Mouse (Mus musculus) kidney, postnatal 10 days (tissue): ENCODE measurements at regions not wholly inside any gene's neighbourhood (a gene's known extent, or its start where the extent isn't known, plus 50 kb on each side); places are given as distances from the start of the nearest gene placed in this dataset.

Experiments used
- DNase-seq: peaks from one replicate; pipeline ENCODE4 v3.0.0; 2021; ENCODE audit warnings: mixed read lengths

DNA sequence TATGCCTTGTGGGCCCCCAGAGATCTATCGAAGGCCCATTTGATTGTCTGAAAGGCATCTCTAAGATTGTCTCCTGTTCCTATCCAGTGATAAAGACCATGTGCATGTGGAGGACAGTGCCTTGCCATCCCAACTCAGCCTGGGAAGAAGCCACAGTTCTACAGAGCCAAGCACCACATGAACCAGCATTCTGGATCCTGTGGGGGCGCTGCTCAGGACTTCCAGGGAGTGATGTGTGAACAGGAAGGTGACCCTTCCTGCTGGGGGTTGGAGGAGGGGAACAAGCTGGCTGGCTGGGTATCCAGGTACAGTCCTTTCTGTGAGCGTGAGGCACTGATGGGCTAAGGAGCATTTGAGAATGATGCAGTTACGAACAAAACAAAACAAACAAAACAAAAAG is 163.8 kb downstream of the Gm26897 start:
- DNase-seq = no peak

DNA sequence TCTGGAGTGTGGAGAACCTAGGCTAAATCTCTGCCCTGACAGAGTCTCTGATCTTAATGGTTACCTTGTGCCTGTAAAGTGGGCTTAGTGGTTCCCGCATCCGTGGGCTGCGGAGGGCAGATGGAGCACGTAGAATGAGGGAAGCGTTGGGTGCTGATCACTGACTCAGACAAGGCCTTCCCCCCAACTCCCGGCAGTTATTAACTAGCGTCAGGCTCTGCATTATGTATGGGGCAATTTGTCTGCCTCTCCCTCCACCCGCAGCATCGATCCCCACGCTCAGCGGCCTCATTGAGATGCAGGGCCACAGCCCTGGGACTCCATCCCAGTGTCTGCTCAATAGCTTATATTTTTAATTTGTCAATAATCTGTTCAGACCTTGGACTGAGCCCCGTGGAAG is 164.8 kb downstream of the Gm26897 start:
- no peak for DNase-seq

DNA sequence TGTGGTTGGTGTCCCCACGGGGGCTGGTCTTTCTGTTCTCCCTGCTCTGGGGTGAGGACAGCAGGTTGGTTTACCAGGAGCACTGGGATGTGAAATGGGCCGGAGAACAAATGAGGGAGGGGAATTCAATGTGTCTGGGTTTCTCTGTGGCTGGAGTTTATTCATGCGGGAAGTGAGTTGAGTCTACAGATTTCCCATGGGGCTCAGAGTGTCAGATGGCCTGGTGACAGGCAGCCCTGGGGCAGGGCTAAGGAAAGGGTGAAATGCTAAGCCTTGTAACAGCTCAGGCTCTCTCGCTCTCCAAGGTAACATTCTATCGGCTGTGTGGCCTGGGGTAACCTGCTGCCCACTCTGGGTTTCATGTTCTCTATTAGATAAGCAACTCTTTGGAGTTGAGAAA is 167.5 kb downstream of the Gm26897 start:
- DNase-seq = no peak

DNA sequence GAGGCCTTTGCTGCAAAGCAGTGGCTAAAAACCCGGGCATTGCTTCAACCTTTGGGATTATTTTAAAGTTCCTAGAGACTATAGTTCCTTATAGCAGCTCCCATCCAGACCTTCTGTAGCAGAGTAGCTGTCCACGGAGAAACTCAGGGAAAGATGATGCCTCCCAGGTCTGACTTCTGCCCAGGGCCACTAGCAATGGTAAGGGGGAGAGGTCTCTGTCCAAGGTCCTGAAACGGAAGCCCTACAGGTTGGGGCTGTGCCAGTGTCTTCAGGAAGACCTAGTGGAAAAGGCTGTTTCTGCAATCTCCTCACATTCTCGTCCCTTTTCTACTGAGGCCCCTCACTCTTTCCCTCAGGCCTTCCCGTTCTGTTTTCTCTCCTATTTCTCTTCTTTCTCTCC is 168.0 kb downstream of the Gm26897 start:
- peak; percentile 87 for DNase-seq

DNA sequence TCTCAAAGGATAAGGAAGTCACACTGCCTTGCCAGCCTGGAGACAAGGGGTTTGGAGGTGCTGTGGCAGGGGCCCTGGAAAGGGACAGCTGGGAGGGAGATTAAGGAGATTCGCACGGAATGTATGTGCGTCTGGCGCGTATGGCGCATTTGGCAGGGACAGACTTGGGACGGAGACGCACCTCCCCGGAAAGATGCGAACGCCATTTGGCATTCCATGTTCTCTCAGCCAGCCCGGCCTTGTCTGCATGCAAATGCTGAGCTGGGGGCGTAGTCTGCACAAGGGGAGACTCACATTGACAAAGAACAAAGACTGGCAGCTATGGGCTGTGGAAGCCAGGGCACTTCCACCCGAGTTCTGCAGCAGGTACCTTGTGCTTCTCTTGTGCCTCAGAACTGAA is 174.4 kb downstream of the Gm26897 start:
- no peak for DNase-seq

DNA sequence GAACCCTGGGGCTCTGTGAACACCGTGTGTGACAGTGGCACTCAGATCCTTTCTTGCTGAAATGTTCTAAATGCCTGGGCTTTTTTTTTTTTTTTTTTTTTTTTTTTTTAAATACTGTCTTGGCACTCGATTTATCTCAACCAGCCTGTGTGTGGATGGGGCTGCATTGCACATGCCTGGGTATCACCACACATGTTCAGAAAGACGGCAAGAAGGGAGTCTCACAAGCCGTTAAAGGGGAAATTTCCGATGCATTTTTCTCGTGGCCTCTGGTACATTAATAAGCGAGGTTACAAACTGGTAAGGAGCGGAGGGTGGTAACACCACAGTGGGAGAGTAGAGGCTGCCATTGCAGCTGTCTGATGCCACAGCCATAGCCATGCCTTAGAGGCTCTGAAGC is 176.8 kb downstream of the Gm26897 start:
- no peak for DNase-seq

DNA sequence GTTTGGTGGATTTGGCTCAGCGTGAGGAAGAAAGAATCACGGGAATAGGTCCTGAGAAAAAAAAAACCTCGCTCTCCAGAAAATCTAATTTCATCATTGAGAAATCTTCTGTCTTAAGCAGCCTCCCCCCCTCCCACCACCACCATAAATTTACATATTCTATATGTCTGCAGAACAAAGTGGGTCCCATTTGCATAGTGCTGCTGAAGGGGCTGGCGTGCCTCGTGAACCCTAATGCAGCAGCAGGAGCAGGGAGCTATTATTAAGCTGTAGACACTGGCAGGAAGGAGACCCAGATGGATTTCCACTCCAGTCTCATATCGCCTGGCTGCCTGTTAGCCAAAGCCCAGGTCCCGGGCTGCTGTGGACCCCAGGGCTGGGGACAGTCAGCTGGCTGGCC is 179.6 kb downstream of the Gm26897 start:
- DNase-seq = no peak

DNA sequence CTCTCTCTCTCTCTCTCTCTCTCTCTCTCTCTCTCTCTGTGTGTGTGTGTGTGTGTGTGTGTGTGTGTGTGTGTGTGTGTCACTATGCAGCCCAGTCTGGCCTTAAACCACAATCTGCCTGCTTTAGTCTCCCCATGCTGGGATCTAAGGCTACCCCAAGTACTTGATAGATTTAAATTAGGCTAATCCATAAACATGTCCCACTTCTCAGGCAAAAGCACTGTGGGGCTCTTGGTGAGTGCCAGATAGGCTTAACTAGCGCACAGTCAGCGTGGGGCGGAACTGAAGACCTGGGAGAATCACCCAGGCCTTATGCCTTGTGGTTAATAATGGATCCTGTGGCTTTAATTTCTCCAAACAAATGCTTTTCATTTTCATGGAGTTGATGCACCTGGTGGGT is 180.6 kb downstream of the Gm26897 start:
- DNase-seq = no peak

DNA sequence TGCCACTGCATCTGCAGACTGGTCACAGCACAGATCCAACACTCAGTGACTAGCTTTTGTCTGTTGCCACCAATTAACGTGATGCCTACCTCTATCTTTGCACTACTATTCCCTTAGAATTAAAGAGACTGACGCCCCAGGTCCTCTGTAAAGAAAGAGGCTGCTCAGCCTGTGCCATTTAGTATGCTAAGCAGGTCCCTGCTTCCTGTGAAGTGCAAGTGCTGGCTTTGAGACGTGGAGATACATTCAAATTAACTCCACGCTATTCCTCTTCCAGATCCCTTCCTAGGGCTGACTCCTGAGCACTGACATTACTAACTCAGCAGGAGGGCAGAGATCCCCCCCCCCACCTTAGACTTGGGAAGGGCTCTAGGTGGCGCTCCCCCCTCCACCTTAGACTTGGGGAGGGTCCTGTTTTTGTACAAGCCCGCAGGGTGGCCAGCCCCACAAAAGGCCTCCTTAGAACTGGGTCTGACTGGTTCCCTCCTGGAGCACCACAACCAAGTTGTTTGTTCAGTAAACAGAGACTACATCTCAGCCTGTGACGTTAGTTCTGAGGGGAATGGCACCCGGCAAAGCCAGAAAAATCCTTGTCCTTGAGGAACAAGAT is 184.0 kb downstream of the Gm26897 start:
- no peak for DNase-seq

DNA sequence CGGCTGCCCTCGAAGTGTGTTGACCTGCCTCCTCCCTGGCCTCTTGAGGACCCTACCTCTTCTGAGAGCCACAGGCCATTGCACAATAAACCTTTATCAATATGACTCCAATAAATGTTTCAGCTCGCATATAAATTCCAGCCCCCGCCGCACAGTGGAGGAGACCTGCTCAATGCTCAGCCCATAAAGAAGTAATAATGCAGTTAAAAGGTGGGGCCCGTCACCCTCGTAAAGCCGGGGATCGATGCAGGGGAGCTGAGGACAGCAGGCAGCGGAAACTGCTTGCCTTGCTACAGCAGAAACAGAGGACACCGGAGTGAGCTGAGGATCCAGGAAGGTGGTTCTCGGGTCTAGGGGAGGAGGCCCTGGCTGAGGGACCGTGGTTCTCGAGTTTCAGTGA is 185.2 kb downstream of the Gm26897 start:
- no peak for DNase-seq

DNA sequence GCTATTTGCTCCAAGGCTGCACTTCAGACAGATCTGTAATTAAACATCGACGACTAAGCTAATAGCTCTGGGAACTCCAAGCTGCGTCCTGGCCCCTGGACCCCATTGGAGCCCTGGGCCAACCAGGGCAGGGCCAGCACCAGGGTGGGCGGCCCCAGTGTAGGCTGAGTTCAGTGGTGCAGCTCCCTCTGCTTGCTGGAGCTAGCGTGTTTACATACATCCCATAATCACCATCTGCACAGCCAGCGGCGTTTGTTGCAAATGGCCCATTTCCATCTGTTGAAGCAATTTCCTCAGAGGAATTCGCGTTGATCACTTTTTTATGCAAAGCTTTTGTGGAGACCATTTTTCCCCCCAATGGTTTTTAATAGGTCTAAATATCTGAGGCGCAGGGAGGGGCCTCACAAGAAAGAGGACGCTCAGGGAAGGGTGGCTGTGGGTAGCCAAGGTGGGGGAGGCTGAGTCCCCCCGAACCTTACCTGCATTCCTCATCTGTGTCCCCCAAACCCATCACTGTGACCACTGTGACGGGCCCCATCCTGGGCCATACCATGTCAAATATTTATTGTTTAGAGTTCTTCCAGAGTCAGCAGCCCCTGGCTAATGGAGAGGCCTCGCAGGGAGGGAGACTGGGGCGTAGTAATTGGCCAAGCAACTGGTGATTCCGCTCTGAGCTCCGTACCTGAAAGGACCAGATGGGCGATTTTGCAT is 189.4 kb downstream of the Gm26897 start:
- DNase-seq = peak; percentile 38

DNA sequence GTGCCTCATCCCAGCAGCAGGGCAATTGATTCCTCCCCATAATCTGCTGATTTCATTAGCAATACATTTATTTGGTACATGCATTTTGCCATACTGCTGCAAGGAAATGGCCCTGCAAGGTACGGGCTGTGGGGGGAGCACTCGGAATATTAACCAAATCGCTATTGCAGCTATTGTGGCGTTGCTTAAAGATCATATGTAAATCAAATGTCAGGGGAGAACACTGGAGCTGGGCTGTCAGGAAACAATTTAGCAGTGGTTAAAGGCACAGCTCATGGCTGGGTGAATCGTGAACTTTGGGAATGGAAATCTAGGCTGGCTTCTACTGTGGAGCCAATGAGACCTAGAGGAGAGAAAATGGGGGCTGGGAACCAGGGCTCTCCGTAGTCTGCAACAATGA is 192.0 kb downstream of the Gm26897 start:
- no peak for DNase-seq

DNA sequence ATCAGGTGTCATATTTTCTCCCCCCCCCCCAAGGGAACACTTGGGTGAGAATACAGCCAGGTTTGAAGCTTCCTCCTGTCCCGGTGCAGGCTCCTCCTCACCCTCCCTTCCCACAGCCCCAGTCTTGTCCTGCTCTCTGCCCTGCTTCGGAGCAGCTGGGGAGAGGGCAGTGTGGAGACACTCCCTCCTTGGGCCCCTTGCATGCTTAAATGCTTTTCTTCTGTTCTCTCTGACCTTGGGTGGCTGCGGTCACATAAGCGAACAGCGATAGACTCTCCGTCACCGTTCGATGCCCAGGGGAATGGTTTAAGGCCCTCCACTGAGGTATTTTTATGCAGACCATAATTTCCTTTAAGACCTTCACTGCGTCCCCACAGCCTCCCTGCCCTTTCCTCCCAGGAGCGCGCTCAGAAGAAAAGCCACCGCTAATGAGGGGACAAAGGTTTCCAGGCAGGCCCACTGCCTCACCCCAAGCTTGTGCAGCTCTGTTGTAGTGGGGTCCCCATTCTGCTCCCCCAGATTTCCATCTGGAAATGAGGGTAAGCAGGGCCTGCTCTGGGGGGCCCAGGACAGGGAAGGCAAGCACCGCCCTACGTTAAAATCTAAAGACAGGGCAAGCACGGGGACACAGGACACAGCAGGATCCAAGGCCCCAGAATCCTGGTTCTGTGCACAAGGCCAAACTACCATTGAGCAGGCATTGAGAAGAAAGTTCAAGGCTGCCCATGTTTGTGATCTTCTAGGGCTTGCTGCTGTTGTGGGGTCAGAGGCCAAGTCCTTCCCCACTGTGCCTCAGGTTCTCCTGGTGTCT is 195.7 kb downstream of the Gm26897 start:
- DNase-seq = no peak

DNA sequence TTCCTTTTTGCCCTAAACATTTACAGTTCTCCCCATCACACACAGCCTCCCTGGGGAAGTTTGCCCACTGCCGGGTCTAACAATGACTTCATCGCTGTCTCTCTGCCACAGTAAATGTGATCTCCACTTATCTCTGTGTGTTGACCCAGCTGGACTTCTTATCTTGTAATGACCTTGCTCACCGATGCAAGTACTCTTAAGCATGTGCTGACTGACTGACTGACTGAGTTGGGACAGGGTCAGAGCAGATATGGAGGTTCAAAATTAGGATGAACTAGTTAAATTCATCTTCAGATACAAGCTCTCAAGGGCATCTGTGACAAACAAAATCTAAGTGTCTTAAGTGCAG is 196.2 kb downstream of the Gm26897 start:
- DNase-seq = no peak

DNA sequence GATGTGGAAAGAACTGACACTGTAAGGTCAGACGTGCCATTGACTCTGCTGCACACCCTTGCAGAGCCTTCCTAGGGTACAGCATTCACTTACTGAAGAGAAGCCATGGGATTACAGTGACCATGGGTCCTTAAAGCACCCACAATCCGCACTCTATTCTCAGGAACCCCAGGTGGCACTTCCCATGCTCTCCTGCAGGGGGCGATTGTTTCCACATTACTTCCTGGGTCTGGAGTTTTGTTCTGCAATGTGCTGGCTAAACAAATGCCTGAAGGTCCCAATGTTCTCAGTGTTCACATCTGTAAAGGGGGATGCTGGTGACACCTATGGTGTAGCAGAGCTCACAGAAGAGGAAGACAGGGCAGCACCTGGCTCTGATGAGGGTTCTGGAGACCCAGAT is 198.0 kb downstream of the Gm26897 start:
- DNase-seq = no peak

DNA sequence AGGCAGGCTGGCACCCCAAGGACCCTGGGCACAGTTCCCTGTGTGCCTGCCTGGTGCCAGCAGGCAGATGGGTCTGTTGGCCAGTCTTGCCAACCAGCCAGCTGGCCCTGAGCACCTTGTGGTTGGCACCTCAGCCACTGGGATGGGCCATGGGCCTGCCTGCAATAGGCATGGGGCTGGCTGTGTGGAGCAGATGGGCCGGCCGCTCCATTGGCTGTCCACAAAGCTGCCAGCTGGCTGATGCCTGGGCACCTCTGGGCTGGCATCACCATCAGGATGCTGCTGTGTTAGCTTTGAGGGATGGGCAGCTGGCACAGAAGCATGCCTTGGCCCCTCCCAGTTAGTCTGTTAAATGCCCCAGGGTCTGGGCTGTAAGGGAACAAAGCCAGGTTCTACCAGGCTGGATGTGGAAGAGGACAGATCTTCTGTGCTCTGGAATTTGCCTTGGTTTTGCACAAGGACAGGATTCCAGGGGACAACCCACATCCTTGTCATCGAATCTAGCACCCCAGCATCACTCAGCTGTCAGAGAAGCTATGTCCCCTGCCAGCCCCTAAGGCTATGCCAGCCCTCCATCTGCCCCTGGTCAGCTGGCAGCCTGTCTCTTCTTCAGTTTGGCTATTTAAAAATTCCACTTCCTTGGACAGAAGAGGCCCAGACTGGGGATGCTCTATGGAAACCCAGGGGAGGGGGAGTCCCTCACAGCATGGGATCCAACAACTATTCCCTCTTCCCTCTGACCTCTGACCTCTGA is 201.8 kb downstream of the Gm26897 start:
- no peak for DNase-seq

DNA sequence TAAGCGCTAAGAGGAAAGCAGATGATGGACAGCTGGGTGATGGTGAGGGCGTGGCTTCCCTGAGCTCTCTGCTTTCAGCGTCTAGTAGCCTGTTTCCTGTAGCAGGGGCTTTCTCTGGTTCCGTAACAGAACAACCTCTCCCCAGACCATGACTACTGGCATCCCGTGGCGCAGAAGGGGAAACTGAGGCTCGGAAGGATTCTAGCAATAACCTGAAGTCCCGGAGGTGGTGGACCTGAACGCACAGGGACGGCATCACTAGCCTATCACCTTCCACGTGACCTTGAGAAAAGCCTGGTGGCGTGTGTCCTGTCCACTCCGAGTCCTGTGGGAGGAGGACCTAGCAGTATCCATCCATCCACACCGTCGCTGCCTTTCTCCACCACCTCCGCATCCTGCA is 208.1 kb downstream of the Gm26897 start:
- no peak for DNase-seq

DNA sequence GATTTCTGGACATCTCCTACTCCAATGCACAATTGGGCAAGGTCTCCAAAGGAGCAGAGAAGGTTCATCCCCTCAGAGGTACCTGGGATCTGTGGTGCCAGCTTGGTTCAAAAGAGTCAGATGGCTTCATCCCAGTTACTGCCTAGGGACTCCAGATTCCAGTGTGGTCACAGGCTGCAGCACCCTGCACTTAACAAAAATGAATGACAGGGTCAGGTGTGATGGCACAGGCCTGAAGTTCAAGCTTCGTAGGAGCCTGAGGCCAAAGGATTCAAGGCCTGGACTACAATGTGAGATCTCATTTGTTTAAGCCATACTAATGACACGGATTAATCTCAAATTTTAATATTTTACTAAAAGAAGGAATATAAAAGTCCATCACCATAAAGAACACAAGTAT is 209.1 kb downstream of the Gm26897 start:
- no peak for DNase-seq

DNA sequence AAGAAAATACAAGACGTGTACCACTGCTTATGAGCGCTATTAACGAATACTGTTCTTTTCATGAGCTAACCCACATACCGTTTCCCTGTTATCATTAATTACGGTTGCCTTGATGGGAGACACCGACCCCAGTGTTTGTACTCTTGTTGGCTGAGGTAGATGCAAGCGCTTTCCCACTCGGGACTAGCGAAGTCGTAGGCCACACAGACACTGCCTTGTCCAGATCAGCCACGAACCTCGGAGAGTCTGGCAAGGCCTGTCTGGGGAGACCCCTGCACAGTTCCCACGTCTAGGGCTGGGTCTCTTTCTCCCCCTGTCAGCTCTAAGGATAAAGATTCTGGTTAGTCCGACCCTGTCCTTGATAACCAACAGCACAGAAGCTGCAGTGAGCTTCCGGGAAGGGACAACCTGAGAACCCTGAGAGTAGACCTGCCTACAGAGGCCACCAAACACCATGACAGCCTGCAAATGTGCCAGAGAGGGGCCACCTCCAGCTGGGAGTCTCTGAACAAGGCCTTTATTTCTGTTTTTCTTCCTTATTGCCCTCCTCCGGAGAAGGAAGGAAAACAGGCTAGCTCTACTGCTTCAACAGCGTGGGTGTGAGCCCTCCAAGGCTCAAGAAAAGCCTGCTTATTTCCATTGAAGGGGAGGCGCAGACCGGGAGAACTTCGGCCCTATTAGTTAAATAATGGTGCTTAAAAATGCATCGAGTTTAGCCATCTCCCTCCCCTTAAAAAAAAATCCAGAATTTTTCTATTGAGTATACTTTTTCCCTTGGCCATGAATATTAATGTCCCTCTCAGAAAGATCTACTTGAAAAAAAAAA is 209.8 kb downstream of the Gm26897 start:
- DNase-seq = no peak

DNA sequence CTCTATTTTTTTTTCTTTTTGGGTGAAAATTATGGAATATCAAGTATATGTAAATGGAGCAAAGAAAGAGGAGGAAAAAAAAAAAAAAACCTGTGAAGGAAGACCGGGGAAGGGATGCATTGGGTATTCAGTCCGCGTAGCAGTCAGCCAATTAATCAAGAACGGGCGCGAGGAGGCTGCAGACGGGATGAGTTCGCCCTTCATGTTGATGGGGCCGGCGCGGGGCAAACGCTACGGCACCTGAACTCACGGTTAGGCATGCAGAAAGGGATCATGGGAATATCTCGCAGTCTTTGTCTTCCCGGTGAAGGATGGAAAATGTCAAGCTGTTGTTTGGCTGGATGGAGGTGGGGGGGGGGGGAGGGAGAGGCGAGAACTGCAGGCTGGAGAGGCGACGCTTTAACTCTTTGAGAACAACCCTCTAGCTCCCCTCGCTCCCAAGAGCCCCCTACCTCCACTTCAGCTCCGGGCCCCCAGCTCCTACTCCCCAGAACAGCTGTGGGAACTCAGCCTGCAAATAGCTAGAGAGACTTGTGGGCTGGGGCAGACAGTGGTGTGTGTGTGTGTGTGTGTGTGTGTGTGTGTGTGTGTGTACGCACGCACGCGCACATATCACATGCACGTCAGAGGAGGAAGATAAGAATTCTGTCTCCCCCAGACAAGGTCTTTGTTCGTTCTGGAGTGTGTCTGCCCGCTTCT is 210.7 kb downstream of the Gm26897 start:
- DNase-seq = no peak

DNA sequence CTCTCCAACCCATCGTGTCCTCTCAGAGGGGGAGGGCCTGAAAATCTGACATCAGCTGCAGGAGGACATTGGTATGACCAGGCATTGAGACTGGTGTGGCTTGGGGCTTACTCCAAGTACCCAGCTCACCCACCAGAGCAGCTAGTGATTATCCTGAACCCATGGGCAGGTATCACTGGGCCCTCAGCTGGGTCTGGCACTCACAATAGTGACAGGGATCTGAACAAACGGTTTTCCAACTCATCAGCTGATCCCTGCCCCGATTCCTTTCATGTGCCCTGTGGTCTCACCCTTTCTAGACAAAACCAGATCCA is 211.2 kb downstream of the Gm26897 start:
- DNase-seq = no peak

DNA sequence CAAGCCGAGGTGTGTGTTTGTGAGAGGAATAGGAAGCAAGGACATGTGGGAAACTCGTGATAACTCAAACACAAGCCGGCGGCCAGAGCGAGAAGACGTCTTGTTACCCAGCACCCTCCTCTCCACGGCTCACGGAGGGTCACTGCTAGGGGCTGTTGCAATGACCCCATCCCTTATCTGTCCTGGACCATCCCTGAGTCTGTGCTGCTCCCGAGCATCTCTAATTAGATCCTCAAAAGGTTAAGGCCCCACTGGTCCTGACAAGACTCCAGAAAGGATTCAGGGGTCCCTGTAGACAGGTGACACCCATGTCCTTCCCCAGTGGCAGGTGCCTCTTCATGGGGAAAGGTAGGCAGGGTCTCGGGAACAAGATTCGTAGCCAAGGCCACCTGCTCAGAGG is 212.6 kb downstream of the Gm26897 start:
- DNase-seq = no peak
